Mouse (Mus musculus): Measurements from ENCODE around the gene Csgalnact2. TPM values are rescaled to one million over a fixed set of nuclear protein-coding genes. Genes with fewer than 3 reads are reported as not detected.

Csgalnact2 gene
- polyA plus RNA-seq, 1 experiment from 2014 or later = 13.9 TPM

GRCm38 (mm10) chr6:118082384-118082783, 56.6 kb downstream of the Csgalnact2 start:
- H3K4me3 ChIP-seq (replicated peaks) = no peak overlapping the region
- no peaks in the 10 kb centered on the region for H3K4me1 ChIP-seq
- ATAC-seq (ENCODE audit: insufficient read depth, low FRiP score, low read depth) = no peak
- no peak overlapping the region for H3K27ac ChIP-seq
- H3K4me2 ChIP-seq = no peak overlapping the region
- 71% methylated on average over 3 of the region's 3 CpGs for WGBS
- no peaks in the 10 kb centered on the region for H3K27me3 ChIP-seq (replicated peaks)
- no peaks in the 10 kb centered on the region for H3K36me3 ChIP-seq
- H3K9me3 ChIP-seq = no peaks in the 10 kb centered on the region
- H3K9ac ChIP-seq = no peak overlapping the region

GRCm38 (mm10) chr6:118080711-118081110, 58.2 kb downstream of the Csgalnact2 start:
- Histone ChIP-seq H3K27ac (no peak overlapping the region), H3K4me3 (replicated peaks) (no peak overlapping the region), H3K4me2 (no peak overlapping the region), H3K4me1 (no peaks in the 10 kb centered on the region), H3K36me3 (no peaks in the 10 kb centered on the region), H3K27me3 (replicated peaks) (no peaks in the 10 kb centered on the region), H3K9me3 (no peaks in the 10 kb centered on the region), H3K9ac (no peak overlapping the region)
- 91% methylated on average over 4 of the region's 4 CpGs for WGBS
- ATAC-seq (ENCODE audit: insufficient read depth, low FRiP score, low read depth) = no peak

GRCm38 (mm10) chr6:118079762-118080465, 59.0 kb downstream of the Csgalnact2 start:
- Histone ChIP-seq H3K9me3 (no peaks in the 10 kb centered on the region), H3K4me1 (no peaks in the 10 kb centered on the region), H3K4me3 (replicated peaks) (no peak overlapping the region), H3K27ac (no peak overlapping the region), H3K27me3 (replicated peaks) (no peaks in the 10 kb centered on the region), H3K36me3 (no peaks in the 10 kb centered on the region), H3K9ac (no peak overlapping the region), H3K4me2 (no peak overlapping the region)
- ATAC-seq (ENCODE audit: insufficient read depth, low FRiP score, low read depth) = no peak
- 61% methylated on average over 10 of the region's 10 CpGs for WGBS

- no peak overlapping the region for H3K9ac ChIP-seq
- ATAC-seq (ENCODE audit: insufficient read depth, low FRiP score, low read depth) = no peak
- H3K27me3 ChIP-seq (replicated peaks) = no peaks in the 10 kb centered on the region
- 57% methylated on average over 3 of the region's 3 CpGs for WGBS
- H3K4me2 ChIP-seq = no peak overlapping the region
- no peaks in the 10 kb centered on the region for H3K9me3 ChIP-seq
- H3K36me3 ChIP-seq = no peaks in the 10 kb centered on the region
- no peak overlapping the region for H3K4me3 ChIP-seq (replicated peaks)
- H3K27ac ChIP-seq = no peak overlapping the region
- 0 out of 2 replicates have a peak, but pooled peaks cover 4% of the 10 kb centered on the region for H3K4me1 ChIP-seq
Observed at GRCm38 (mm10) chr6:118079292-118079691, 59.6 kb downstream of the Csgalnact2 start.

- Histone ChIP-seq H3K36me3 (no peaks in the 10 kb centered on the region), H3K9me3 (no peaks in the 10 kb centered on the region), H3K9ac (no peak overlapping the region), H3K4me3 (replicated peaks) (no peak overlapping the region), H3K27ac (no peak overlapping the region), H3K27me3 (replicated peaks) (no peaks in the 10 kb centered on the region), H3K4me1 (0 out of 2 replicates have a peak, but pooled peaks cover 9% of the 10 kb centered on the region), H3K4me2 (no peak overlapping the region)
- 59% methylated on average over 10 of the region's 10 CpGs for WGBS
- no peak for ATAC-seq (ENCODE audit: insufficient read depth, low FRiP score, low read depth)
Observed at GRCm38 (mm10) chr6:118078751-118079150, 60.2 kb downstream of the Csgalnact2 start.

- Histone ChIP-seq H3K27ac (no peak overlapping the region), H3K4me1 (0 out of 2 replicates have a peak, but pooled peaks cover 10% of the 10 kb centered on the region), H3K36me3 (no peaks in the 10 kb centered on the region), H3K9ac (no peak overlapping the region), H3K4me2 (no peak overlapping the region), H3K4me3 (replicated peaks) (no peak overlapping the region), H3K27me3 (replicated peaks) (no peaks in the 10 kb centered on the region), H3K9me3 (no peaks in the 10 kb centered on the region)
- no peak for ATAC-seq (ENCODE audit: insufficient read depth, low FRiP score, low read depth)
- WGBS = 64% methylated on average over 7 of the region's 7 CpGs
Observed at GRCm38 (mm10) chr6:118077421-118077820, 61.5 kb downstream of the Csgalnact2 start.

- Histone ChIP-seq H3K9ac (no peak overlapping the region), H3K27ac (no peak overlapping the region), H3K36me3 (no peaks in the 10 kb centered on the region), H3K27me3 (replicated peaks) (no peaks in the 10 kb centered on the region), H3K4me1 (0 out of 2 replicates have a peak, but pooled peaks cover 10% of the 10 kb centered on the region), H3K4me3 (replicated peaks) (no peak overlapping the region), H3K4me2 (no peak overlapping the region), H3K9me3 (no peaks in the 10 kb centered on the region)
- no peak for ATAC-seq (ENCODE audit: insufficient read depth, low FRiP score, low read depth)
- WGBS = 83% methylated on average over 8 of the region's 8 CpGs
Observed at GRCm38 (mm10) chr6:118076748-118077147, 62.2 kb downstream of the Csgalnact2 start.

- 76% methylated on average over 3 of the region's 3 CpGs for WGBS
- no peaks in the 10 kb centered on the region for H3K9me3 ChIP-seq
- no peaks in the 10 kb centered on the region for H3K36me3 ChIP-seq
- no peak overlapping the region for H3K4me2 ChIP-seq
- H3K9ac ChIP-seq = no peak overlapping the region
- H3K4me1 ChIP-seq = 0 out of 2 replicates have a peak, but pooled peaks cover 10% of the 10 kb centered on the region
- no peaks in the 10 kb centered on the region for H3K27me3 ChIP-seq (replicated peaks)
- no peak for ATAC-seq (ENCODE audit: insufficient read depth, low FRiP score, low read depth)
- no peak overlapping the region for H3K4me3 ChIP-seq (replicated peaks)
- no peak overlapping the region for H3K27ac ChIP-seq
Observed at GRCm38 (mm10) chr6:118076256-118076655, 62.7 kb downstream of the Csgalnact2 start.

GRCm38 (mm10) chr6:118074151-118074550, 64.8 kb downstream of the Csgalnact2 start:
- no peak overlapping the region for H3K4me2 ChIP-seq
- H3K9ac ChIP-seq = no peak overlapping the region
- H3K36me3 ChIP-seq = no peaks in the 10 kb centered on the region
- no peak for ATAC-seq (ENCODE audit: insufficient read depth, low FRiP score, low read depth)
- no peak overlapping the region for H3K4me3 ChIP-seq (replicated peaks)
- H3K4me1 ChIP-seq = 0 out of 2 replicates have a peak, but pooled peaks cover 10% of the 10 kb centered on the region
- H3K27ac ChIP-seq = no peak overlapping the region
- whole genome bisulfite sequencing = 37% methylated on average over 3 of the region's 3 CpGs
- no peaks in the 10 kb centered on the region for H3K27me3 ChIP-seq (replicated peaks)
- H3K9me3 ChIP-seq = no peaks in the 10 kb centered on the region

- no peak overlapping the region for H3K9ac ChIP-seq
- H3K4me3 ChIP-seq (replicated peaks) = no peak overlapping the region
- H3K27ac ChIP-seq = no peak overlapping the region
- no peaks in the 10 kb centered on the region for H3K36me3 ChIP-seq
- ATAC-seq (ENCODE audit: insufficient read depth, low FRiP score, low read depth) = no peak
- peaks cover 3% of the 10 kb centered on the region; the same call in 1 of the 2 replicates for H3K27me3 ChIP-seq (replicated peaks)
- H3K4me2 ChIP-seq = no peak overlapping the region
- H3K4me1 ChIP-seq = 0 out of 2 replicates have a peak, but pooled peaks cover 10% of the 10 kb centered on the region
- H3K9me3 ChIP-seq = no peaks in the 10 kb centered on the region
- 87% methylated on average over 1 of the region's 1 CpGs for WGBS
Observed at GRCm38 (mm10) chr6:118072176-118072575, 66.8 kb downstream of the Csgalnact2 start.

- peaks cover 16% of the 10 kb centered on the region; the same call in 1 of the 2 replicates for H3K4me1 ChIP-seq
- H3K27me3 ChIP-seq (replicated peaks) = peaks cover 3% of the 10 kb centered on the region; the same call in 1 of the 2 replicates
- ATAC-seq (ENCODE audit: insufficient read depth, low FRiP score, low read depth) = no peak
- no peaks in the 10 kb centered on the region for H3K36me3 ChIP-seq
- H3K4me3 ChIP-seq (replicated peaks) = no peak overlapping the region
- no peaks in the 10 kb centered on the region for H3K9me3 ChIP-seq
- WGBS = 70% methylated on average over 3 of the region's 3 CpGs
- no peak overlapping the region for H3K9ac ChIP-seq
- H3K4me2 ChIP-seq = no peak overlapping the region
- H3K27ac ChIP-seq = no peak overlapping the region
Observed at GRCm38 (mm10) chr6:118071416-118071815, 67.5 kb downstream of the Csgalnact2 start.

GRCm38 (mm10) chr6:118071013-118071350, 68.0 kb downstream of the Csgalnact2 start:
- Histone ChIP-seq H3K27ac (no peak overlapping the region), H3K4me1 (peaks cover 20% of the 10 kb centered on the region; the same call in 1 of the 2 replicates), H3K36me3 (no peaks in the 10 kb centered on the region), H3K9me3 (no peaks in the 10 kb centered on the region), H3K4me2 (no peak overlapping the region), H3K4me3 (replicated peaks) (no peak overlapping the region), H3K9ac (no peak overlapping the region), H3K27me3 (replicated peaks) (peaks cover 5% of the 10 kb centered on the region; the same call in 1 of the 2 replicates)
- WGBS = 85% methylated on average over 4 of the region's 4 CpGs
- no peak for ATAC-seq (ENCODE audit: insufficient read depth, low FRiP score, low read depth)

All from stomach, embryonic 15.5 days (tissue).